In genomic region chr16:29509881-29510280, GRCm38 (mm10) we compare ENCODE assay signal across 33 mouse cellular contexts. TPM values are rescaled to one million over a fixed set of nuclear protein-coding genes. Genes with fewer than 3 reads are reported as not detected.
"Had no signal": no experiment of that assay in that cellular context is flagged by ENCODE, and none has a peak within 500 bp of the region (broad histone marks: within the 10 kb centered on the region; RNA-seq: fewer than 3 reads in every experiment).

No protein-coding gene starts in this region.

- DNase-seq: cerebellum, adult 9-10 months; cerebellum, adult 9-11 months; cerebellum, postnatal 10 days; cerebellum, postnatal 14 days; cerebellum, postnatal 25 days; cerebellum, postnatal 36 days; embryo, embryonic 11 days; forebrain, postnatal 0 days; gastrocnemius, adult 2 months; gastrocnemius, postnatal 10 days; gastrocnemius, postnatal 14 days; gastrocnemius, postnatal 25 days; gastrocnemius, postnatal 36 days; heart, adult 11 months; heart, adult 18-20 months; heart, adult 2 months had no signal

- H3K9ac ChIP-seq: embryonic facial prominence, embryonic 12.5 days; embryonic facial prominence, embryonic 13.5 days; embryonic facial prominence, embryonic 15.5 days; forebrain, embryonic 12.5 days; forebrain, embryonic 13.5 days; forebrain, embryonic 15.5 days; forebrain, postnatal 0 days had no signal

- H3K4me2 ChIP-seq: embryonic facial prominence, embryonic 12.5 days; embryonic facial prominence, embryonic 13.5 days; embryonic facial prominence, embryonic 15.5 days; forebrain, embryonic 12.5 days; forebrain, embryonic 13.5 days; forebrain, embryonic 15.5 days had no signal

- H3K27me3 ChIP-seq: embryonic facial prominence, embryonic 12.5 days; embryonic facial prominence, embryonic 13.5 days; embryonic facial prominence, embryonic 15.5 days; forebrain, embryonic 12.5 days; forebrain, embryonic 13.5 days; forebrain, embryonic 15.5 days had no signal

- H3K27ac ChIP-seq: embryonic facial prominence, embryonic 10.5 days; embryonic facial prominence, embryonic 12.5 days; embryonic facial prominence, embryonic 13.5 days; embryonic facial prominence, embryonic 15.5 days; forebrain, embryonic 10.5 days; forebrain, embryonic 12.5 days; forebrain, embryonic 13.5 days; forebrain, embryonic 15.5 days; gastrocnemius, adult 2 months; heart, adult 2 months had no signal

- ATAC-seq: forebrain, embryonic 13.5 days; forebrain, embryonic 14.5 days; forebrain, embryonic 15.5 days; forebrain, embryonic 16.5 days; forebrain, postnatal 0 days had no signal

- H3K4me1 ChIP-seq: embryonic facial prominence, embryonic 10.5 days; embryonic facial prominence, embryonic 12.5 days; embryonic facial prominence, embryonic 13.5 days; embryonic facial prominence, embryonic 15.5 days; forebrain, embryonic 10.5 days; forebrain, embryonic 12.5 days; forebrain, embryonic 13.5 days; forebrain, embryonic 15.5 days had no signal

- H3K4me3 ChIP-seq: embryonic facial prominence, embryonic 10.5 days; embryonic facial prominence, embryonic 12.5 days; embryonic facial prominence, embryonic 13.5 days; embryonic facial prominence, embryonic 15.5 days; erythroblast, embryonic 14.5 days; forebrain, embryonic 10.5 days; forebrain, embryonic 12.5 days; forebrain, embryonic 13.5 days; forebrain, embryonic 15.5 days; gastrocnemius, adult 2 months; heart, adult 2 months had no signal

- H3K36me3 ChIP-seq: embryonic facial prominence, embryonic 10.5 days; embryonic facial prominence, embryonic 12.5 days; embryonic facial prominence, embryonic 13.5 days; embryonic facial prominence, embryonic 15.5 days; forebrain, embryonic 10.5 days; forebrain, embryonic 12.5 days; forebrain, embryonic 15.5 days had no signal

- H3K9me3 ChIP-seq: embryonic facial prominence, embryonic 10.5 days; embryonic facial prominence, embryonic 12.5 days; embryonic facial prominence, embryonic 13.5 days; embryonic facial prominence, embryonic 15.5 days; forebrain, embryonic 10.5 days; forebrain, embryonic 12.5 days; forebrain, embryonic 13.5 days; forebrain, embryonic 15.5 days had no signal

RNA-seq across cellular contexts. Expression of gene Atp13a4, which starts 34.8 kb away (rescaled TPM):
- total RNA-seq: common myeloid progenitor, adult 5-6 weeks; gastrocnemius, adult 18-20 months; gastrocnemius, adult 2 months; gastrocnemius, adult 8-10 months; gastrocnemius, postnatal 10 days; gastrocnemius, postnatal 14 days; gastrocnemius, postnatal 25 days; gastrocnemius, postnatal 36 days; gastrocnemius, postnatal 4 days; granulocyte monocyte progenitor cell, adult 5-6 weeks; heart, adult 18-20 months; heart, adult 2 months had no signal
- polyA plus RNA-seq: embryonic facial prominence, embryonic 10.5 days; embryonic facial prominence, embryonic 11.5 days; erythroblast, embryonic 14.5 days; heart, adult 2 months had no signal
